Mouse (Mus musculus) ovary, adult 18-20 months (tissue): Measurements from ENCODE around the gene Chn2.
A peak's percentile ranks its signal among the peaks of the same experiment; 100 is the strongest.

ENCODE experiments used
- DNase-seq: peaks from one replicate; pipeline ENCODE4 v3.0.0; 2022; ENCODE audit warnings: low spot score, mixed read lengths

The Chn2 gene

GRCm38 (mm10) chr6:54076625-54077024, 37.3 kb downstream of the Chn2 start:
- no peak for DNase-seq

- no peak for DNase-seq
Observed at GRCm38 (mm10) chr6:54078269-54078668, 38.9 kb downstream of the Chn2 start.

GRCm38 (mm10) chr6:54079881-54080280, 40.5 kb downstream of the Chn2 start:
- no peak for DNase-seq

GRCm38 (mm10) chr6:54080518-54081285, 41.3 kb downstream of the Chn2 start:
- DNase-seq, result peak; percentile 48

- DNase-seq, result no peak
Observed at GRCm38 (mm10) chr6:54082576-54082975, 43.2 kb downstream of the Chn2 start.

- DNase-seq, result no peak
Observed at GRCm38 (mm10) chr6:54084046-54084445, 44.7 kb downstream of the Chn2 start.

GRCm38 (mm10) chr6:54085009-54085408, 45.7 kb downstream of the Chn2 start:
- DNase-seq, result no peak

GRCm38 (mm10) chr6:54088168-54088567, 48.8 kb downstream of the Chn2 start:
- no peak for DNase-seq

- no peak for DNase-seq
Observed at GRCm38 (mm10) chr6:54090822-54091221, 51.5 kb downstream of the Chn2 start.

- DNase-seq, result no peak
Observed at GRCm38 (mm10) chr6:54092920-54093319, 53.6 kb downstream of the Chn2 start.

GRCm38 (mm10) chr6:54096147-54096761, 56.9 kb downstream of the Chn2 start:
- no peak for DNase-seq

GRCm38 (mm10) chr6:54096836-54097235, 57.5 kb downstream of the Chn2 start:
- DNase-seq, result no peak

- no peak for DNase-seq
Observed at GRCm38 (mm10) chr6:54098339-54098738, 59.0 kb downstream of the Chn2 start.

GRCm38 (mm10) chr6:54099659-54100058, 60.3 kb downstream of the Chn2 start:
- no peak for DNase-seq

- DNase-seq, result no peak
Observed at GRCm38 (mm10) chr6:54102210-54102609, 62.9 kb downstream of the Chn2 start.

- DNase-seq, result no peak
Observed at GRCm38 (mm10) chr6:54103276-54103975, 64.1 kb downstream of the Chn2 start.

GRCm38 (mm10) chr6:54111416-54111984, 72.1 kb downstream of the Chn2 start:
- no peak for DNase-seq

- no peak for DNase-seq
Observed at GRCm38 (mm10) chr6:54113338-54113737, 74.0 kb downstream of the Chn2 start.

GRCm38 (mm10) chr6:54114412-54114811, 75.1 kb downstream of the Chn2 start:
- no peak for DNase-seq

- DNase-seq, result no peak
Observed at GRCm38 (mm10) chr6:54116299-54116698, 76.9 kb downstream of the Chn2 start.

- no peak for DNase-seq
Observed at GRCm38 (mm10) chr6:54117001-54117591, 77.7 kb downstream of the Chn2 start.

- DNase-seq, result no peak
Observed at GRCm38 (mm10) chr6:54118395-54118794, 79.0 kb downstream of the Chn2 start.
